Mouse (Mus musculus) heart, adult 9 months (tissue): Measurements from ENCODE around the gene Cd37.

ENCODE experiments used
- DNase-seq, 2 experiments: peaks; one replicate each; pipeline ENCODE4 v3.0.0; 2022; ENCODE audit warnings: low spot score in 2 of 2

Gene Cd37

GRCm38 (mm10) chr7:45202654-45203053 is 36.3 kb downstream of the Cd37 start:
- DNase-seq: no peak

GRCm38 (mm10) chr7:45198961-45199360 is 40.0 kb downstream of the Cd37 start:
- DNase-seq: no peak

GRCm38 (mm10) chr7:45198435-45198834 is 40.5 kb downstream of the Cd37 start:
- DNase-seq: peak in 1 of 2 experiments; percentile 61

GRCm38 (mm10) chr7:45196994-45197393 is 41.9 kb downstream of the Cd37 start:
- no peak for DNase-seq

DNA sequence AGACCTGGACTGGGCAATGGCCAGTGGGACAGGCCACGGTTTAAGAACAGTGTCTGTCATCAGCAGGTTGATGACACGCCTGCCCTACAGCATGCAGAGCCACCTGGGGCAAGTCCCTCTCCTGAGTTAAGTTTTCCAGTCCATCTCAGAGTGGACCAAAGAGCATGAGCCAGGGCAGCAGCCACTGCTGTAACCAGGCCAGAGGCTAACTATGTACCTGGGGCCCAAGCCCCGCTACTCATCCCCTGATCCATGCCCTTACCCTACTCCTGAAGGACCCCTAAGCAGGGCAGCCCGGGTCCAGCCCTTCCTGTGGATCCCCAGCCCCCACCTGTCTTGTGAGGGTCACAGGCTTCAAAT is 42.8 kb downstream of the Cd37 start:
- DNase-seq: no peak

GRCm38 (mm10) chr7:45195341-45196175 is 43.4 kb downstream of the Cd37 start:
- DNase-seq: no peak

DNA sequence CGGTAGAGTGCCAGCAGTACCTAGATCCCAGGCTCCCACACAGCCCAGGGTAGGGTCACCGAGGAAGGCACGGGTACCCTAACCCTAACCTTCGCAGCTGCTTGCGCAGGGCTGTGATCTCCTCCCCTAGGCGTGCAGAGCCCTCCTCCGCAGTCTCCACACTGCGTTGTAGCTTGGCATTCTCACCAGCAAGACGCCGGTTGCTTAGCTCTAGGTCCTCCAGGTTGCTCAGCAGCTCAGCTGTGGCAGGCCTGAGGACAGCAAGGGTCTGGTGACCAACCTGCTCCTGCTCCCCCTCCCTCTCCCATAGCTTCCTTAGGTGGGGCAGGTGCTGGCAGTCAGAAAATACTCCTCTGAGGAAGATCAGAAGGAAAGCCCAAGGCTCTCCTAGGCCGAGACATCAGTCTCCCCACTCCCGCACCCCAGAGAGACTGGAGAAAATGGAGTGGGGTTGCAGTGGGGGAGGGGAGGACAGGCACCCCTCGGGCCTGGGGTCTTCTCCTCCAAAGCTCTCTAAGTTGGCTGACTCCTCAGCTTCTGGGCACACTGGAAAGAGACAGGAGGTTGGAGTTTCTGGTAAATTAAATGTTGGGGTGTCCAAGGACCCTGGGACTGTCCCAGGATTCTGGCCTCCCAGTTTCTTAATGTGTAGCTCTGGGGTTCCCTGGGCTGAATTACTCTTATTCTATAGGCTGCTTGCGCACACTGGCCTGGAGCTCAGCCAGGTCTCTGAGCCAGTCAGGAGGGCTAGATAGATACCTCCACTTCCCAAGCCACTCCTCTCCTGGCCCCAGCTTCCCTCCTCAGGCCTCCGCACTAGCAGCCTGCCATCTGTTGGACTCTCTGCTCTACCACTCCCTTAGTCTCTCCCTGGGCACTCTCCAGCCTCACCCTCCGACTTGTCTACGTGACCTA is 44.8 kb downstream of the Cd37 start:
- no peak for DNase-seq

DNA sequence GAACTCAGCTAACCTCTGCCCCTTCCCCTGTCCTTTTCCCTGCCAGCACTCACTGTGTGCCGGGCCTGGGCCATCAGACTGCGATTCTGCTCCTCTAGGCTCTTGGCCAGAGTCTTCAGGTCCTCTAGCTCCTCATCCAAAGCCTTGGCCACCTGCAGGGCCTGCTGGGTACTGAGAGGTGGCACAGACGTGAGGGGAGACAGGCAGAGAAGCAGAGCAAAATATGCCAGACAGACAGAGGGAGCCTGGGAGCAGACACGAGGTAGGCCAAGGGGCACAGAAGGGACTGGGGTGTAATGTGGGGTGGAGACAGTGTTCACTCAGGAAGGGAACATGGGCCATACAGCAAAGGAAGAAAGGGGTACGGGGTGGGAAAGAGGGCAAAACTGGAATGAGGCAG is 45.5 kb downstream of the Cd37 start:
- no peak for DNase-seq

DNA sequence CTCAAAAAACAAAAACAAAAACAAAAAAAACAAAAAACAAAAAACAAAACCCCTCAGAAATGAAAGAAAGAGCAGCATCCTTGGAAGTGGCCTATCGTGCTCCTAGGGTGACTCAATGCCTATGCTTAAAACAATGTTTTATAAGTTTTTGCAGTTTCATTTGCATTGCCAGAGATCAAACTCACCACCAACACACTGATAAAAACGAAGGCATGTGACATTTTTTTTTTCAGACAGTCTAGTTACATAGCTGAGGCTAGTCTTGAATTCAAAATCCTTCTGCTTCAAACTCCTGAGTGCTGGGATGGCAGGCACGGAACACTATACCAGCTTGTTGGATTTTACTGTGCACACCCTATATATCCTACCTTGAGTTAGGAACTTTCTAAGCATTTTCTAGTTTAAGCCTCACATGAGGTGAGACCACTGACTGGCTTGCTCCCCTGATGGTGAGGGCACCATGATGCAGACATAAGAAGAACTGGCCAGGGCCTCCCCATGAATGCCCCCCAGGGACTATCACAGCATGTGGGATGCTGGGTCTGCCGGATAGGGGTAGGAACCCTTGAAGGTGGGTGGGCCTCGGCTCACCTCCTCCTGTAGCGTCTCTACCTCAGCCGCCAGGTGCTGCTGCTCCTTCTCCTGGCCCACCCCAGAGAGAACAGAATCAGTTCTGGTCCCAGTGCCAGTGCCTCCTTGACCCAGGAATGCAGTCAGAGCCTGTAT is 46.2 kb downstream of the Cd37 start:
- no peak for DNase-seq

GRCm38 (mm10) chr7:45191803-45192363 is 47.0 kb downstream of the Cd37 start:
- DNase-seq: no peak

- no peak for DNase-seq
These were observed 47.8 kb downstream of the Cd37 start for GRCm38 (mm10) chr7:45191161-45191560.

- no peak for DNase-seq
These were observed 48.7 kb downstream of the Cd37 start for GRCm38 (mm10) chr7:45190186-45190585.

- DNase-seq: no peak
These were observed 49.3 kb downstream of the Cd37 start for GRCm38 (mm10) chr7:45189600-45189999.

DNA sequence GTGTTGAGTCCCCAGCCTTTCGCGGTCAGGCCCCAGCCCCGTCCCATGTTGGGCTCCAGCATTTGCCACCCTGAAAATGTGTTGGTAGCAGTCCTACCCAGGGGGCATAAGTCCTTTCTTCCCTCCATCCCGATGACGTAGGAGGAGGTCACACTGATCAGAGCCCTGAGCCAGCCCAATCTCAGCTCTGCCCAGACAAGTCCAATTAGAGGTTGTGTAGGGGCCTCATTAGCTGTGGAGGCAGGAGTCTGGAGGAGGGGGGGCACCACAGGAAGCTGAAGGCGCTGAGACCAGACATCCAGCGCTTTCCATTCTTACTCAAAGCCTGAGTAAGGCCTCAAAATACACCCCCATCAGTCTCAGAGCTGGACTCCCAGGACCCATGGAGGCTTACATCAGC is 53.0 kb downstream of the Cd37 start:
- DNase-seq: no peak

GRCm38 (mm10) chr7:45183672-45184071 is 55.2 kb downstream of the Cd37 start:
- DNase-seq: no peak
